In the genomic region with DNA sequence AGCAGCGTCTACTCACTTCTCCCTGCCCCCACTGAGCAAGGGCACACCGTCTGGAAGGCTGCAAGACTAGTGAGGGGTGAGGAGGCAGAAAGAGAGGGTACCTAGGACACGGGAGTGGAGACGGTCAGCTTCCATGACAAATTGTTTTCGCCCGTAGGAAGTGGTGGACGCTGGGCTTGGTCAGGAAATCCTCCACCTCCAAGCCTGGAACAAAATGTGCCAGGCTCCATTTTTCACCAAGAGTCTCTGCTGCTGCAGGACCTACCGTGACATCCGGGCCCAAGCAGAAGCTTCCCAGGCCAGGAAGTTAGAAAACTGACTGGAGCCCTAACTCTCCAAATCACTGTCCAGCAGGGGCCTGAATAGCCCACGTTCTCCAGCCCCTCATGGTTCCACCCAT, we compare ENCODE assay signal across 21 mouse cellular contexts.
DNase-seq lines count a peak whose midpoint lies in the region; ATAC-seq and TF ChIP-seq lines count a peak whose summit lies in the region.
"Had no signal": no experiment of that assay in that cellular context is flagged by ENCODE, and none has a peak within 500 bp of the region (broad histone marks: within the 10 kb centered on the region; RNA-seq: fewer than 3 reads in every experiment).

No protein-coding gene starts in this region.

- no peak overlapping the region for H3K4me2 ChIP-seq in heart, embryonic 12.5 days
- no peak overlapping the region for H3K4me2 ChIP-seq in kidney, embryonic 15.5 days
- H3K4me2 ChIP-seq in lung, embryonic 14.5 days = no peak overlapping the region
- no peak overlapping the region for H3K4me2 ChIP-seq in hindbrain, embryonic 14.5 days (replicated peaks)
- H3K4me2 ChIP-seq in liver, postnatal 0 days (ENCODE audit: low read depth, low read length) = no peak overlapping the region
- H3K4me2 ChIP-seq: embryonic facial prominence, embryonic 15.5 days; heart, embryonic 11.5 days; limb, embryonic 13.5 days; liver, embryonic 15.5 days had no signal

- no peak overlapping the region for H3K9ac ChIP-seq in heart, embryonic 12.5 days
- H3K9ac ChIP-seq in kidney, embryonic 15.5 days = no peak overlapping the region
- H3K9ac ChIP-seq in lung, embryonic 14.5 days = no peak overlapping the region
- H3K9ac ChIP-seq in hindbrain, embryonic 14.5 days = no peak overlapping the region
- no peak overlapping the region for H3K9ac ChIP-seq in liver, postnatal 0 days (replicated peaks)
- H3K9ac ChIP-seq: embryonic facial prominence, embryonic 15.5 days; limb, embryonic 13.5 days; liver, embryonic 15.5 days had no signal

- ATAC-seq in heart, embryonic 12.5 days (ENCODE audit: insufficient number of reproducible peaks, low FRiP score) = no peak
- no peak for ATAC-seq in kidney, embryonic 15.5 days (replicated peaks; ENCODE audit: low FRiP score)
- no peak for ATAC-seq in lung, embryonic 14.5 days (ENCODE audit: insufficient read depth)
- no peak for ATAC-seq in hindbrain, embryonic 14.5 days (ENCODE audit: low FRiP score)
- no peak for ATAC-seq in liver, postnatal 0 days
- ATAC-seq: midbrain, embryonic 16.5 days had no signal

- peaks cover 7% of the 10 kb centered on the region; the same call in 1 of the 2 replicates for H3K9me3 ChIP-seq in heart, embryonic 12.5 days (replicated peaks)
- H3K9me3 ChIP-seq in kidney, embryonic 15.5 days (replicated peaks) = no peaks in the 10 kb centered on the region
- H3K9me3 ChIP-seq in lung, embryonic 14.5 days (ENCODE audit: low read depth, low read length) = no peaks in the 10 kb centered on the region
- H3K9me3 ChIP-seq in hindbrain, embryonic 14.5 days (ENCODE audit: control insufficient read depth, low read length) = no peaks in the 10 kb centered on the region
- no peaks in the 10 kb centered on the region for H3K9me3 ChIP-seq in liver, postnatal 0 days (ENCODE audit: low read length)
- H3K9me3 ChIP-seq: embryonic facial prominence, embryonic 15.5 days; limb, embryonic 13.5 days; liver, embryonic 15.5 days had no signal

- no peak overlapping the region for H3K4me3 ChIP-seq in heart, embryonic 12.5 days
- H3K4me3 ChIP-seq in brown adipose tissue, adult 24 weeks (ENCODE audit: insufficient read depth, low read depth, low read length) = no peak overlapping the region
- no peak overlapping the region for H3K4me3 ChIP-seq in kidney, embryonic 15.5 days (replicated peaks)
- H3K4me3 ChIP-seq in lung, embryonic 14.5 days (ENCODE audit: low read depth, low read length) = no peak overlapping the region
- H3K4me3 ChIP-seq in hindbrain, embryonic 14.5 days (replicated peaks; ENCODE audit: low read length) = no peak overlapping the region
- no peak overlapping the region for H3K4me3 ChIP-seq in liver, postnatal 0 days (ENCODE audit: low read depth, low read length)
- H3K4me3 ChIP-seq: embryonic facial prominence, embryonic 15.5 days; layer of hippocampus, adult 2 months; limb, embryonic 13.5 days; liver, embryonic 15.5 days; megakaryocyte, embryonic 14.5 days had no signal

- no peak overlapping the region for H3K27ac ChIP-seq in heart, embryonic 12.5 days (ENCODE audit: poor library complexity, severe bottlenecking)
- peak overlapping the region; percentile 62 for H3K27ac ChIP-seq in brown adipose tissue, adult 24 weeks (replicated peaks; ENCODE audit: low read depth, low read length)
- H3K27ac ChIP-seq in kidney, embryonic 15.5 days = 0 out of 2 replicates have a peak overlapping the region, but pooled peaks have one; percentile 22
- H3K27ac ChIP-seq in lung, embryonic 14.5 days (ENCODE audit: low read depth) = no peak overlapping the region
- no peak overlapping the region for H3K27ac ChIP-seq in hindbrain, embryonic 14.5 days
- no peak overlapping the region for H3K27ac ChIP-seq in liver, postnatal 0 days (ENCODE audit: low read depth)
- H3K27ac ChIP-seq: embryonic facial prominence, embryonic 15.5 days; layer of hippocampus, adult 2 months; limb, embryonic 13.5 days; liver, embryonic 15.5 days had no signal

- 50% methylated on average over 10 of the region's 10 CpGs for WGBS in heart, embryonic 12.5 days
- WGBS in kidney, embryonic 15.5 days = 57% methylated on average over 10 of the region's 10 CpGs
- 35% methylated on average over 10 of the region's 10 CpGs for WGBS in lung, embryonic 14.5 days
- WGBS in hindbrain, embryonic 14.5 days = 63% methylated on average over 10 of the region's 10 CpGs
- WGBS in liver, postnatal 0 days (ENCODE audit: insufficient replicate concordance) = 34% methylated on average over 10 of the region's 10 CpGs

- H3K27me3 ChIP-seq in heart, embryonic 12.5 days (replicated peaks) = peaks cover 6% of the 10 kb centered on the region; the same call in 1 of the 2 replicates
- H3K27me3 ChIP-seq in kidney, embryonic 15.5 days = no peaks in the 10 kb centered on the region
- no peaks in the 10 kb centered on the region for H3K27me3 ChIP-seq in lung, embryonic 14.5 days (ENCODE audit: insufficient read depth, low read length)
- H3K27me3 ChIP-seq in hindbrain, embryonic 14.5 days (ENCODE audit: control insufficient read depth, insufficient read depth, low read length) = no peaks in the 10 kb centered on the region
- no peaks in the 10 kb centered on the region for H3K27me3 ChIP-seq in liver, postnatal 0 days (ENCODE audit: insufficient read depth, low read length)
- H3K27me3 ChIP-seq: embryonic facial prominence, embryonic 15.5 days; limb, embryonic 13.5 days; liver, embryonic 15.5 days had no signal

- no peak for TF ChIP-seq EP300 in liver, postnatal 0 days (IDR thresholded peaks at IDR 0.05; ENCODE audit: low read depth)

- DNase-seq in heart, adult 11 months = peak; percentile 94
- peak; percentile 8 for DNase-seq in lung, embryonic 14.5 days
- no peak for DNase-seq in hindbrain, embryonic 14.5 days (ENCODE audit: low spot score)
- DNase-seq in liver, postnatal 0 days = no peak
- DNase-seq in c-Kit-positive CD71-positive TER-119-positive erythroid progenitor cells, embryonic 14.5 days (ENCODE audit: low spot score) = no peak
- DNase-seq: B cell, adult 2 months; cerebellum, postnatal 10 days; embryo, embryonic 11 days; gastrocnemius, postnatal 14 days; right cerebral cortex, adult 18-20 months; spleen, adult 18-20 months had no signal

- no peaks in the 10 kb centered on the region for H3K36me3 ChIP-seq in heart, embryonic 12.5 days
- no peaks in the 10 kb centered on the region for H3K36me3 ChIP-seq in kidney, embryonic 15.5 days
- H3K36me3 ChIP-seq in lung, embryonic 14.5 days (ENCODE audit: insufficient read depth) = no peaks in the 10 kb centered on the region
- H3K36me3 ChIP-seq in hindbrain, embryonic 14.5 days (replicated peaks; ENCODE audit: control insufficient read depth, insufficient read depth) = no peaks in the 10 kb centered on the region
- H3K36me3 ChIP-seq in liver, postnatal 0 days (replicated peaks; ENCODE audit: insufficient read depth, low read length) = no peaks in the 10 kb centered on the region
- H3K36me3 ChIP-seq: embryonic facial prominence, embryonic 15.5 days; limb, embryonic 13.5 days; liver, embryonic 15.5 days had no signal

- H3K4me1 ChIP-seq in heart, embryonic 12.5 days (replicated peaks) = no peaks in the 10 kb centered on the region
- peaks cover 11% of the 10 kb centered on the region for H3K4me1 ChIP-seq in brown adipose tissue, adult 24 weeks (ENCODE audit: control insufficient read depth, insufficient read depth, insufficient read length, low read length)
- no peaks in the 10 kb centered on the region for H3K4me1 ChIP-seq in kidney, embryonic 15.5 days
- no peaks in the 10 kb centered on the region for H3K4me1 ChIP-seq in lung, embryonic 14.5 days (ENCODE audit: insufficient read depth)
- H3K4me1 ChIP-seq in hindbrain, embryonic 14.5 days (replicated peaks; ENCODE audit: control insufficient read depth, insufficient read depth, low read length) = 0 out of 2 replicates have a peak, but pooled peaks cover 12% of the 10 kb centered on the region
- H3K4me1 ChIP-seq in liver, postnatal 0 days (ENCODE audit: insufficient read depth) = no peaks in the 10 kb centered on the region
- H3K4me1 ChIP-seq: embryonic facial prominence, embryonic 15.5 days; liver, embryonic 15.5 days; megakaryocyte, embryonic 14.5 days had no signal

- TF ChIP-seq CTCF in lung, embryonic 14.5 days (IDR thresholded peaks at IDR 0.05; ENCODE audit: low read depth) = no peak
- no peak for TF ChIP-seq CTCF in liver, postnatal 0 days (IDR thresholded peaks at IDR 0.05; ENCODE audit: low read depth)

Comparison
In these comparisons a context has a peak if more than half of its experiments do, and no peak if none do; other contexts are left out.
1. DNase-seq: peak in heart, adult 11 months (single experiment) and lung, embryonic 14.5 days (single experiment); none in hindbrain, embryonic 14.5 days (single experiment), liver, postnatal 0 days (single experiment) and c-Kit-positive CD71-positive TER-119-positive erythroid progenitor cells, embryonic 14.5 days (single experiment).
2. H3K27ac ChIP-seq: peak in brown adipose tissue, adult 24 weeks (single experiment) and kidney, embryonic 15.5 days (single experiment); none in heart, embryonic 12.5 days (single experiment), lung, embryonic 14.5 days (single experiment), hindbrain, embryonic 14.5 days (single experiment) and liver, postnatal 0 days (single experiment).